In the genomic region with DNA sequence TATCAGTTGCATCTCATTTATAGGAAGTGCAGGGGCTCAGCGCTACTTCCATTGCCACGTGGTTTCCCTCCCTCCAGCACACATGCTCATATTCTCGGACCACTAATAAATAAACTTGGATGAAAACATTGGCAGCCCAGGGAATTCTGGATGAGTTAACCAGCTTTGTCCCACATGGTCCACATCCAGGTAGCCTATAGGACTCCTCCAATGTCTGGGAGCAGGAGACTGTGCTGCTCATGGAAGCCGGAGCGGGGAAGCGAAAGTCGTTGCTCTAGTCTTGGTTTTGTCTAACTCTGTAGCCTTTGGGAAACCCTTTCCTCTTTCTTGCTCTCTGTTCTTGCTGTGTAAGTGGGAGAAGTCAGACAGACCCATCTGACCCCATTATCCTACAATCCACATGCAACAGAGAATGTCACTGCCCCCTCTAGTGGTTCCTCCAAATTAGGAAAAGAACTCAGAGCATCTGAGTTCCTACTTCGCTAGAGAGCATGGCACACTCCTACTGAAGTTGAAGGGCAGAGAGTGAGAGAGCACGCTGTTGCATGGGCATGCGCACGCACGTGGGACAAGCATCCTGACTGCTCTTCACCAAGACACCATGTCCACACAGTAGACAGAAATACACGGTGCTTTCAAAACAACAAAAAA, we compare ENCODE assay signal across 10 mouse cellular contexts. TPM values are rescaled to one million over a fixed set of nuclear protein-coding genes. Genes with fewer than 3 reads are reported as not detected.
DNase-seq lines count a peak whose midpoint lies in the region; ATAC-seq and TF ChIP-seq lines count a peak whose summit lies in the region.
"Had no signal": no experiment of that assay in that cellular context is flagged by ENCODE, and none has a peak within 500 bp of the region (broad histone marks: within the 10 kb centered on the region; RNA-seq: fewer than 3 reads in every experiment).

No protein-coding gene starts in this region.

- TF ChIP-seq POLR2A in limb, embryonic 14.5 days (IDR thresholded peaks at IDR 0.05; ENCODE audit: borderline replicate concordance, extremely low read depth, insufficient read depth, insufficient read length): no peak

- 68% methylated on average over 13 of the region's 13 CpGs for WGBS in embryonic facial prominence, embryonic 11.5 days
- 67% methylated on average over 13 of the region's 13 CpGs for WGBS in limb, embryonic 14.5 days

- no peaks in the 10 kb centered on the region for H3K9me3 ChIP-seq in embryonic facial prominence, embryonic 11.5 days (replicated peaks; ENCODE audit: control insufficient read depth, low read length)
- H3K9me3 ChIP-seq in limb, embryonic 14.5 days (ENCODE audit: control insufficient read depth, low read length): no peaks in the 10 kb centered on the region
- H3K9me3 ChIP-seq: liver, embryonic 13.5 days had no signal

- no peak overlapping the region for H3K4me2 ChIP-seq in embryonic facial prominence, embryonic 11.5 days (ENCODE audit: low read depth, low read length)
- no peak overlapping the region for H3K4me2 ChIP-seq in limb, embryonic 14.5 days (replicated peaks; ENCODE audit: low read depth, low read length, severe bottlenecking)
- H3K4me2 ChIP-seq: liver, embryonic 13.5 days had no signal

- H3K27ac ChIP-seq in embryonic facial prominence, embryonic 11.5 days (replicated peaks; ENCODE audit: low read depth, low read length): no peak overlapping the region
- H3K27ac ChIP-seq in limb, embryonic 14.5 days (replicated peaks; ENCODE audit: low read depth, low read length): no peak overlapping the region
- H3K27ac ChIP-seq: liver, embryonic 13.5 days had no signal

- no peak; the same call in 1 of the 2 replicates for ATAC-seq in embryonic facial prominence, embryonic 11.5 days (replicated peaks; ENCODE audit: insufficient number of reproducible peaks, low FRiP score, low TSS enrichment, low read depth)
- peak; percentile 50; the same call in 1 of the 2 replicates for ATAC-seq in limb, embryonic 14.5 days (ENCODE audit: low FRiP score, low read depth)
- no peak for ATAC-seq in monocyte, adult 5-6 weeks (replicated peaks; ENCODE audit: insufficient number of reproducible peaks, low FRiP score, low TSS enrichment, poor library complexity, severe bottlenecking)

- peak; percentile 38 for DNase-seq in adrenal gland, adult 2 months
- no peak for DNase-seq in adrenal gland, adult 8-10 months
- peak; percentile 50 for DNase-seq in layer of hippocampus, adult 9-11 months
- DNase-seq in layer of hippocampus, postnatal 25 days (ENCODE audit: extremely low spot score in 1 of 2, low spot score in 1 of 2): no peak
- peak; percentile 74 for DNase-seq in embryonic facial prominence, embryonic 11.5 days (ENCODE audit: low spot score)
- DNase-seq in limb, embryonic 14.5 days (ENCODE audit: low spot score): peak; percentile 70
- DNase-seq in thymus, postnatal 14 days: no peak
- DNase-seq: liver, embryonic 13.5 days had no signal

- H3K9ac ChIP-seq in embryonic facial prominence, embryonic 11.5 days (replicated peaks; ENCODE audit: low read length): no peak overlapping the region
- H3K9ac ChIP-seq in limb, embryonic 14.5 days (ENCODE audit: low read depth, low read length, severe bottlenecking): no peak overlapping the region
- H3K9ac ChIP-seq: liver, embryonic 13.5 days had no signal

- H3K27me3 ChIP-seq in embryonic facial prominence, embryonic 11.5 days (ENCODE audit: control insufficient read depth, insufficient read depth, low read length): no peaks in the 10 kb centered on the region
- H3K27me3 ChIP-seq in limb, embryonic 14.5 days (ENCODE audit: control insufficient read depth, insufficient read depth, low read length): no peaks in the 10 kb centered on the region
- H3K27me3 ChIP-seq: liver, embryonic 13.5 days had no signal

- H3K36me3 ChIP-seq in embryonic facial prominence, embryonic 11.5 days (replicated peaks; ENCODE audit: control insufficient read depth, insufficient read depth, low read depth, low read length): no peaks in the 10 kb centered on the region
- no peaks in the 10 kb centered on the region for H3K36me3 ChIP-seq in limb, embryonic 14.5 days (ENCODE audit: control insufficient read depth, insufficient read depth, low read length)
- H3K36me3 ChIP-seq: liver, embryonic 13.5 days had no signal

- no peak overlapping the region for H3K4me3 ChIP-seq in embryonic facial prominence, embryonic 11.5 days (ENCODE audit: low read depth, low read length)
- no peak overlapping the region for H3K4me3 ChIP-seq in limb, embryonic 14.5 days (replicated peaks; ENCODE audit: low read length)
- H3K4me3 ChIP-seq: erythroblast, embryonic 14.5 days; liver, embryonic 13.5 days had no signal

- H3K4me1 ChIP-seq in embryonic facial prominence, embryonic 11.5 days (ENCODE audit: control insufficient read depth, insufficient read depth, low read length): no peaks in the 10 kb centered on the region
- H3K4me1 ChIP-seq in limb, embryonic 14.5 days (ENCODE audit: control insufficient read depth, insufficient read depth, low read length): no peaks in the 10 kb centered on the region
- H3K4me1 ChIP-seq: liver, embryonic 13.5 days had no signal

RNA-seq across cellular contexts. Expression of a gene that starts 16.7 kb away (rescaled TPM):
- total RNA-seq in adrenal gland, adult 2 months (2021): 10 to 100 TPM; 50.5 to 52.8 TPM
- polyA plus RNA-seq in adrenal gland, adult 2 months (2012; rRNA removed): 23.7 and 36.8 TPM in 2 replicates
- 10 to 100 TPM; 49.7 to 90.7 (median 70.6) TPM for total RNA-seq in adrenal gland, adult 8-10 months (2022)
- total RNA-seq in layer of hippocampus, postnatal 25 days (2021): 10 to 100 TPM; 60.0 to 65.3 TPM
- polyA plus RNA-seq in embryonic facial prominence, embryonic 11.5 days (2014; fragmentation: Nextera tagmentation; extraction: Ambion mirVana): 20.4 and 21.2 TPM in 2 replicates
- 36.9 and 38.0 TPM in 2 replicates for polyA plus RNA-seq in limb, embryonic 14.5 days (2012; rRNA removed)
- 24.9 and 26.3 TPM in 2 replicates for polyA plus RNA-seq in limb, embryonic 14.5 days (2014; fragmentation: Nextera tagmentation; extraction: Ambion mirVana)
- 36.1 to 43.1 TPM (median 36.5 TPM) in 3 replicates for total RNA-seq in monocyte, adult 5-6 weeks (2017)

Comparison
In these comparisons a context has a peak if more than half of its experiments do, and no peak if none do; other contexts are left out.
1. DNase-seq: peak in adrenal gland, adult 2 months (single experiment), layer of hippocampus, adult 9-11 months (single experiment), embryonic facial prominence, embryonic 11.5 days (single experiment) and limb, embryonic 14.5 days (single experiment); none in adrenal gland, adult 8-10 months (single experiment), layer of hippocampus, postnatal 25 days (0 of 2) and thymus, postnatal 14 days (single experiment).